Mouse (Mus musculus) thymus, adult 2 months (tissue): ENCODE results near the gene Anapc11.
A peak's percentile ranks its signal among the peaks of the same experiment; 100 is the strongest.

Experiments used
- CTCF ChIP-seq: fragments of 200-500 bp; IDR thresholded peaks from 2 replicates; pipeline ENCODE4 v1.5.1; 2012; ENCODE audit warnings: mild to moderate bottlenecking, control low read depth, low read length, moderate library complexity, borderline replicate concordance; ENCODE audit not compliant: control insufficient read depth, poor library complexity, insufficient read depth; ENCODE audit errors: extremely low read depth
- POLR2A ChIP-seq: fragments of 200-500 bp; IDR thresholded peaks from 2 replicates; pipeline ENCODE4 v1.6.1; 2012; ENCODE audit warnings: mild to moderate bottlenecking, low read length, control low read depth, moderate library complexity; ENCODE audit not compliant: control insufficient read depth, poor library complexity, insufficient read depth; ENCODE audit errors: extremely low read depth

- TF ChIP-seq CTCF, result peak; percentile 14; the same call in 1 of the 2 replicates
- no peak for TF ChIP-seq POLR2A
These were observed 30.6 kb downstream of the Anapc11 start for GRCm38 (mm10) chr11:120628601-120629340.
